Mouse (Mus musculus) neural tube, embryonic 12.5 days (tissue): ENCODE results near the gene Edil3. TPM values are rescaled to one million over a fixed set of nuclear protein-coding genes. Genes with fewer than 3 reads are reported as not detected.
A peak's percentile ranks its signal among the peaks of the same experiment; 100 is the strongest.

Experiments
- ATAC-seq: fragments of 200-750 bp; cut with Nextera tagmentation; 2 replicates; pipeline ENCODE4 v1.8.0; 2017; ENCODE audit warnings: low read depth, mild to moderate bottlenecking, moderate TSS enrichment, moderate library complexity; ENCODE audit not compliant: low FRiP score
- H3K27ac ChIP-seq: fragments of 300-500 bp; sonication (generic); 2 replicates; pipeline ENCODE4 v1.5.1; 2016
- H3K27me3 ChIP-seq: fragments of 300-500 bp; sonication (generic); replicated peaks from 2 replicates; pipeline ENCODE4 v1.6.1; 2016; ENCODE audit warnings: mild to moderate bottlenecking
- H3K36me3 ChIP-seq: fragments of 300-500 bp; sonication (generic); 2 replicates; pipeline ENCODE4 v1.6.1; 2016; ENCODE audit warnings: mild to moderate bottlenecking
- H3K4me1 ChIP-seq: fragments of 300-500 bp; sonication (generic); 2 replicates; pipeline ENCODE4 v1.6.1; 2016
- H3K4me2 ChIP-seq: fragments of 300-500 bp; sonication (generic); replicated peaks from 2 replicates; pipeline ENCODE4 v1.6.1; 2016; ENCODE audit warnings: mild to moderate bottlenecking
- H3K4me3 ChIP-seq: fragments of 300-500 bp; sonication (generic); 2 replicates; pipeline ENCODE4 v1.5.1; 2016
- H3K9ac ChIP-seq: fragments of 300-500 bp; sonication (generic); 2 replicates; pipeline ENCODE4 v1.6.1; 2016; ENCODE audit warnings: mild to moderate bottlenecking
- H3K9me3 ChIP-seq: fragments of 300-500 bp; sonication (generic); 2 replicates; pipeline ENCODE4 v1.6.1; 2016; ENCODE audit warnings: mild to moderate bottlenecking
- WGBS: fragments of 180-500 bp; shearing (Covaris S2); methylation state at CpG from one replicate; pipeline ENCODE4 v1.1.7; 2016; 5-methylcytosine and 5-hydroxymethylcytosine counted together
- polyA plus RNA-seq: library from polyadenylated mRNA; unstranded; fragments of >200 nt; fragmentation: Nextera tagmentation; extraction: Ambion mirVana; gene quantifications from 2 replicates; pipeline ENCODE4 v1.2.1, GENCODE M21; 2016

The Edil3 gene
- polyA plus RNA-seq, 1 experiment from 2014 or later = 61.1 TPM

- 91% methylated on average over 2 of the region's 2 CpGs for WGBS
- Histone ChIP-seq H3K4me3 (no peak overlapping the region), H3K27me3 (no peaks in the 10 kb centered on the region), H3K27ac (no peak overlapping the region), H3K36me3 (no peaks in the 10 kb centered on the region), H3K4me1 (no peaks in the 10 kb centered on the region), H3K4me2 (no peak overlapping the region), H3K9ac (no peak overlapping the region), H3K9me3 (no peaks in the 10 kb centered on the region)
- no peak for ATAC-seq
Measured at GRCm38 (mm10) chr13:89324282-89324681, 503.0 kb downstream of the Edil3 start.

- Histone ChIP-seq H3K9ac (no peak overlapping the region), H3K4me3 (no peak overlapping the region), H3K36me3 (no peaks in the 10 kb centered on the region), H3K4me2 (no peak overlapping the region), H3K9me3 (no peaks in the 10 kb centered on the region), H3K27me3 (no peaks in the 10 kb centered on the region), H3K27ac (no peak overlapping the region), H3K4me1 (no peaks in the 10 kb centered on the region)
- no peak for ATAC-seq
- WGBS = 55% methylated on average over 1 of the region's 1 CpGs
Measured at GRCm38 (mm10) chr13:89334494-89334893, 513.2 kb downstream of the Edil3 start.

GRCm38 (mm10) chr13:89335908-89336579 is 514.8 kb downstream of the Edil3 start:
- Histone ChIP-seq H3K4me2 (no peak overlapping the region), H3K27ac (no peak overlapping the region), H3K4me1 (no peaks in the 10 kb centered on the region), H3K9ac (no peak overlapping the region), H3K4me3 (no peak overlapping the region), H3K36me3 (no peaks in the 10 kb centered on the region), H3K9me3 (no peaks in the 10 kb centered on the region), H3K27me3 (no peaks in the 10 kb centered on the region)
- 78% methylated on average over 7 of the region's 7 CpGs for WGBS
- ATAC-seq = no peak

- Histone ChIP-seq H3K27ac (no peak overlapping the region), H3K27me3 (no peaks in the 10 kb centered on the region), H3K4me3 (no peak overlapping the region), H3K9me3 (no peaks in the 10 kb centered on the region), H3K4me1 (no peaks in the 10 kb centered on the region), H3K36me3 (no peaks in the 10 kb centered on the region), H3K4me2 (no peak overlapping the region), H3K9ac (no peak overlapping the region)
- WGBS = 70% methylated on average over 4 of the region's 4 CpGs
- 0 out of 2 replicates have a peak, but pooled peaks have one; percentile 44 for ATAC-seq
Measured at GRCm38 (mm10) chr13:89339055-89339454, 517.8 kb downstream of the Edil3 start.

- Histone ChIP-seq H3K27me3 (no peaks in the 10 kb centered on the region), H3K9ac (no peak overlapping the region), H3K36me3 (no peaks in the 10 kb centered on the region), H3K9me3 (no peaks in the 10 kb centered on the region), H3K4me1 (no peaks in the 10 kb centered on the region), H3K4me3 (no peak overlapping the region), H3K4me2 (no peak overlapping the region), H3K27ac (no peak overlapping the region)
- WGBS = 92% methylated on average over 3 of the region's 3 CpGs
- ATAC-seq = no peak
Measured at GRCm38 (mm10) chr13:89339776-89340175, 518.5 kb downstream of the Edil3 start.

- no peak overlapping the region for H3K4me2 ChIP-seq
- H3K27me3 ChIP-seq = no peaks in the 10 kb centered on the region
- H3K4me1 ChIP-seq = no peaks in the 10 kb centered on the region
- H3K9me3 ChIP-seq = no peaks in the 10 kb centered on the region
- no peak overlapping the region for H3K9ac ChIP-seq
- H3K27ac ChIP-seq = no peak overlapping the region
- 0 out of 2 replicates have a peak, but pooled peaks have one; percentile 41 for ATAC-seq
- WGBS = 55% methylated on average over 3 of the region's 3 CpGs
- no peaks in the 10 kb centered on the region for H3K36me3 ChIP-seq
- H3K4me3 ChIP-seq = no peak overlapping the region
Measured at GRCm38 (mm10) chr13:89355234-89355633, 534.0 kb downstream of the Edil3 start.

- ATAC-seq = no peak
Measured at GRCm38 (mm10) chr13:89358407-89358806, 537.1 kb downstream of the Edil3 start.

GRCm38 (mm10) chr13:89362274-89362673 is 541.0 kb downstream of the Edil3 start:
- no peaks in the 10 kb centered on the region for H3K9me3 ChIP-seq
- H3K4me3 ChIP-seq = no peak overlapping the region
- no peaks in the 10 kb centered on the region for H3K27me3 ChIP-seq
- H3K4me2 ChIP-seq = no peak overlapping the region
- H3K27ac ChIP-seq = no peak overlapping the region
- H3K9ac ChIP-seq = no peak overlapping the region
- WGBS = 75% methylated on average over 4 of the region's 4 CpGs
- ATAC-seq = no peak
- H3K4me1 ChIP-seq = no peaks in the 10 kb centered on the region
- H3K36me3 ChIP-seq = no peaks in the 10 kb centered on the region

More at GRCm38 (mm10) chr13:89358407-89358806, 537.1 kb downstream of the Edil3 start:
- Histone ChIP-seq H3K4me3 (no peak overlapping the region), H3K9ac (no peak overlapping the region), H3K36me3 (no peaks in the 10 kb centered on the region), H3K4me1 (no peaks in the 10 kb centered on the region), H3K27ac (no peak overlapping the region), H3K4me2 (no peak overlapping the region), H3K9me3 (no peaks in the 10 kb centered on the region), H3K27me3 (no peaks in the 10 kb centered on the region)

GRCm38 (mm10) chr13:89371253-89371652 is 550.0 kb downstream of the Edil3 start:
- Histone ChIP-seq H3K4me1 (no peaks in the 10 kb centered on the region), H3K9ac (no peak overlapping the region), H3K4me3 (no peak overlapping the region), H3K36me3 (no peaks in the 10 kb centered on the region), H3K9me3 (no peaks in the 10 kb centered on the region), H3K27ac (no peak overlapping the region), H3K27me3 (no peaks in the 10 kb centered on the region), H3K4me2 (no peak overlapping the region)
- peak; percentile 48; the same call in 1 of the 2 replicates for ATAC-seq

GRCm38 (mm10) chr13:89371656-89372240 is 550.5 kb downstream of the Edil3 start:
- Histone ChIP-seq H3K27ac (no peak overlapping the region), H3K4me2 (no peak overlapping the region), H3K27me3 (no peaks in the 10 kb centered on the region), H3K9me3 (no peaks in the 10 kb centered on the region), H3K4me3 (no peak overlapping the region), H3K4me1 (no peaks in the 10 kb centered on the region), H3K9ac (no peak overlapping the region), H3K36me3 (no peaks in the 10 kb centered on the region)
- WGBS = 46% methylated on average over 5 of the region's 5 CpGs
- ATAC-seq = peak; percentile 91
